Mouse (Mus musculus): ENCODE data around the gene Radil.

The Radil gene

DNA sequence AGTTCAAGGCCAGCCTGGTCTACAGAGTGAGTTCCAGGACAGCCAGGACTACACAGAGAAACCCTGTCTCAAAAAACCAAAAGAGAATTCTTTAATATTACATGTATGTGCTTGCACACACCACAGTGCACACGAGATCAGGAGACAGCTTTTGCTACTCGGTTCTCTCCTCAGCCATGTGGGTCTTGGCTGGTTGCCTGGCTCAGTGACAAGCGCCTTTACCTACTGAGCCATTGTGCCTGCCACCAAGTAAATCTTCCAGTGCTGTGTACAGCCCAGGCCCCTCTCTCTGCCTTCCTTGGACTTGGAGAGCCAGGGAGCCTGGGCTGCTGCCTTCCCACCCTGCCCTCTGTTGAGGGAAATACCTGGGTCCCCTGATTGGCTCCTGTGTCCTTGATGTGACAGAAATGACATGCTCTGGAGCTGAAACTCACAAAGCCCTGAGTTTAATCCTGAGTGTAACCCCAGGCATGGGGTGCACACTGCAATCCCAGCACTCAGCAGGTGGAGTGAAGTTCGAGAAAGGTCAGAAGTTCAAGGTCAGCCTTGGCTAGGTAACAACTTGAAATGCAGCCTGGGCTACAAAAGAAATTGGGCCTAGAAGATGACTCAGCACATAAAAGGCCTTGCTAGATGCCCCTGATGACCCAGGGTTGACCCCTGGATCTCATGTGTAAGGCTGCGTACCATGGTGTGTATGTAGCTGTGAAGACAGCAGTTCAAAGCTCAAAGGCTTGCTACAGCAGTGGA lies 72.9 kb downstream of the Radil start:
- no peak for DNase-seq

DNA sequence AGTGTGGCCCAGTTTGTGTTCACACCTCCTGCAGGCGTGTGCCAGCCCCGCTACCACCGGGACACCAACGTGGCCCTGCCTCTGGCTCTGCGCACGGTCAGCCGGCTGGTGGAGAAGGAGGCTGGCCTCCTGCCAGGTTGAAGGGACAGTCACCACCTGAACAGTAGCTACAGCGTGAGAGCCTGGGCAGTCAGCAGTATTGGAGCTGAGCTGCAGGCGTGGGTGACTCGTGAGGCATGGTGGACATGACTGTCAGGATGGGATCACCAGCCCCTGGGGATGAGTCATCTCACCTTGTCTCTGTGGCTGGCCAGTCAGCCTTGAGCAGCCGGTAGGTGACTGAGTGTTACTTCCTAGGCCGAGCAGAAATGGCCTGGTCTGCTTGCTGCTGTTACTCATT lies 73.6 kb downstream of the Radil start:
- peak; percentile 59 for DNase-seq

DNA sequence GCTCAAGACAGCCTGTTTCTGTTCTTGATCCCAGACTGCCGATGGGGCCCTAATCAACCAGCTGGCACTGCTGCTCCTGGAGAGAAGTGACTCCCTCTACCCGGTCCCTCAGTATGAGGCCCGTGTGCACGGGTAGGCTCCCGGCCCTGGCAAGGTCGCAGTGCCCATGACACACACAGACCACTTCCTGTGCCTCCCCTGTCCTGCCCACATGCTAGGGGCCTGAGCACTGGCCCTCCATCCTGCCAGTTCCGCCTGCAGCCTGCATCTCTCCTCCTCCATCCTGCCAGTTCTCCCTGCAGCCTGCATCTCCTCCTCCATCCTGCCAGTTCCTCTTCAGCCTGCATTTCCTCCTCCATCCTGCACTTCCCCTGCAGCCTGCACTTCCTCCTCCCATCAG lies 75.2 kb downstream of the Radil start:
- DNase-seq = no peak

DNA sequence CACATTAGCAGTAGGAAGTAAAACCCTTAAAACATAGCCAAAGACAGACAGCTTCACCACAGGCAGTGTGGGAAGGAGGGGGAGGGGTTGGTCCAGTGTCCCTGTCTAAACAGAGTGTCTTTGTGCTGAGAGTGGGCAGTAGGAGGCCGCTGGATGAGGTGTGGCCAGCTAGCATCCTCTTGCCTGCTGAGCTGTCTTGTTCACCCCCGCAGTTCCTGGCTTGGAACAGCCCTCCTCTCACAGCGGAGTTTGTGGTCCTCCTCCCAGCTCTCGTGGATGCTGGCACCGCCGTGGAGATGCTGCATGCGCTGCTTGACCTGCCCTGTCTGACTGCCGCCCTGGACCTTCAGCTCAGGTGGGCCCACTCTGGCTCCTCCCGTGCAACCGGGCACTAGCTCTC lies 77.2 kb downstream of the Radil start:
- DNase-seq = no peak

DNA sequence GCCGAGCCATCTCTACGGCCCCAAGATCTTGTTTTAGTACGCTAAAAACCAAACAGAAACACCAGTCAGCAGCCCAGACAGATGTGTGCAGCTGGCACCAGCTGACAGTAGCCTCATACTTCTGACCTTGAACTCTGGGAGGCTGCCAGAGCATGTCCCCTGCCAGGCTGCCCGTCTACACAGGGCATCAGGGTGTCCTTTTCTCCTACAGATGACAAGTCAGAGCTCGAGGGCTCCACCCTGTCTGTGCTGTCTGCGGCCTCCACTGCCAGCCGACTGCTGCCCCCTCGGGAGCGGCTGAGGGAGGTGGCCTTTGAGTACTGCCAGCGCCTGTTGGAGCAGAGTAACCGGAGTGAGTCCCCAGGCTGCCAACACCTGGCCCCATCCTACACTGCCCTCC lies 81.1 kb downstream of the Radil start:
- no peak for DNase-seq

DNA sequence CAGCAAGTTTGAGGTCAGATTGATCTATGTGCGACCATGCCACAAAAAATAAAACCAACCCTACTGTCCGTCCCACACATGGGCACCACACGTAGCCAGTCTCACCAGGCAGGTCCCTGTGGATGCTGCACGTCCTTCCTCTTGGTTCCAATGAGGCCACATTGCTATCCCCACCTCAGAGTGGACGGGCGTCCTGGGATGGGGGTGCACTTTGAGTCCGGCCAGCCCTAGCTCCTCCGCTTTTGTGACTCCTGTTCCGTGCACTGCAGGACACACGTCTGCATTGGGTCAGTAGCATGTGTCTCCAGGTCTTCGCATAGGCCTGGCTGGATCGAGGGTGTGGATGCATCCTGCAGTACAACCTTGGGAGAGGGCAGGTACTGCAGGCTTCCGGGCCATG lies 82.5 kb downstream of the Radil start:
- no peak for DNase-seq

DNA sequence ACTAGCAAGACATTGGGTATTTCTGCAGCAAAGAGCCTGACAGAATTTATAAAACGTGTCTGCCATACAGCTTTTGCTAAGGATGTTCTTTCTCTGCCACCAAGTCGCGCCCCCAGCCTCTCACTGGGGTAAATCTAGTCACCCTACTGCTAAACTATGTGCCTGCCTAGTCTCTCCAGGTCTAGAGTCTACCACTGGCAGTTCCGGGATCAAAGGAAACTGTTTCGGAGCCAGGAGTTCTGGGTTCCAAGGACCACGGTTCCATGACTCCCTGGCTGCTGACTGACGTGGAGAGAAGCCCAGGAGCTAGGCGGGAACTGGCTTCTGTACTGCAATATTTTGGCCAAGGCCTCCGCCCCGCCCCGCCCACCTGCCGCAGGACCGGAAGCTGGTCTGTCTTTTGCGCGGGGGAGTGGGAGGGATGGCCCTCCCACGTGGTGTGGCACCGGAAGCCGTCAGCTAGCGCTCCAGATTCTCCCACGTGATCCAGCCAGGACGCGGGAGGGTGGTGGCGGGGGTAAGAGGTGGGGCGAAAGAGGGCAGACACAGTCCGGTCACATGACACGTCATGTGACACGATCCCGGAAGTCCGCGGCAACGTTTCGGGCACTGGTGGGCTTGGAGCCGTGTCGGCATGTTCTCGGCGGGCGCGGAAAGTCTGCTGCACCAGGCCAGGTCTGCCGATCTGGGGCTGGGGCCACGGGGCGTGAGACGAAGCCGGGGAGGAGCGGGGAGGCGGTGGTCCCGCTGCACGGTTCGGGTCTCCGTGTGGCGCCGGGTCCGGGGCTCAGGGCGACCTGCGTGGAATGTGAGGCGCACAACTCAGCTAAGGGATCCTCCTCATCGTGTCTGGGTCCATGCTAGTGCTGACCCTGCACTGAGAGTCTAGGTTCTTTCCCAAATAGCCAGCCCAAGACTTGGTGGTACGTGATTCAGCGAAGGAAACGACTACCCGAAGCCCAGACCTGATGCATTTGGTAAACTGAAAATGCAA lies 87.1 kb downstream of the Radil start, which contains the start of gene Ap5z1:
Ap5z1 (plus strand) TSS at position 484 of the 994 bp plus-strand sequence.
- DNase-seq = peak; percentile 93

DNA sequence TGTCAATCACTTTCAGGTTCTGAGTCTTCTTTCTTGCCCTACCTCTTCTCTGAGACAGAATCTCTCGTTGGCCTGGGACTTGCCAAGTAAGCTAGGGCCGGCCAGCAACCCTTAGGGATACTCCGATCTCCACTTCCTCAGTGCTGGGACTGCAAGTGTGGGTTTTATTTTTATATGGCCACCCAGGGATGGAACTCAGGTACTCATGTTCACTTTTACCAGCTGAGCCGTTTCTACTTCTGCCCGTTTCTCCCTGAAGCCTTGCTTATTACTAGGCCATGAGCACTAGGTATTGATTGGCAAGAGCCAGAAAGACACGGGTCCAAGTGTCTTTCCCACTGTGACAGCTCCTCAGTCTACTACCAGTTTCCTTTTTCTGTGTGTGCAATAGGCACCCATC lies 87.9 kb downstream of the Radil start:
- DNase-seq = no peak

DNA sequence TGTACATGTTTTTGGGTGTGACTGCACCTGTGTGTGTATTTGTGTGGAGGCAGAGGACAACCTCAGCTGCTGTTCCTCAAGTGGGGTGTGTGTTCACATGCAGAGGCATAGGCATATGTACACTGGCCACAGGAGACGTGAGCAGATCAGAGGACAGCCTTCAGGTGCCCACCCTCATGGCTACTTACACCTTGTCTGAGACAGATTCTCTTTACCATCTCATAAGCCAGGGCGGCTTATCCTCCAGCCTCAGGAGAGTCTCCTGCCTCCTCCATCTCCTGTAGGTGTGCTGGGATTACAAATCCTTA lies 88.3 kb downstream of the Radil start:
- DNase-seq = no peak

DNA sequence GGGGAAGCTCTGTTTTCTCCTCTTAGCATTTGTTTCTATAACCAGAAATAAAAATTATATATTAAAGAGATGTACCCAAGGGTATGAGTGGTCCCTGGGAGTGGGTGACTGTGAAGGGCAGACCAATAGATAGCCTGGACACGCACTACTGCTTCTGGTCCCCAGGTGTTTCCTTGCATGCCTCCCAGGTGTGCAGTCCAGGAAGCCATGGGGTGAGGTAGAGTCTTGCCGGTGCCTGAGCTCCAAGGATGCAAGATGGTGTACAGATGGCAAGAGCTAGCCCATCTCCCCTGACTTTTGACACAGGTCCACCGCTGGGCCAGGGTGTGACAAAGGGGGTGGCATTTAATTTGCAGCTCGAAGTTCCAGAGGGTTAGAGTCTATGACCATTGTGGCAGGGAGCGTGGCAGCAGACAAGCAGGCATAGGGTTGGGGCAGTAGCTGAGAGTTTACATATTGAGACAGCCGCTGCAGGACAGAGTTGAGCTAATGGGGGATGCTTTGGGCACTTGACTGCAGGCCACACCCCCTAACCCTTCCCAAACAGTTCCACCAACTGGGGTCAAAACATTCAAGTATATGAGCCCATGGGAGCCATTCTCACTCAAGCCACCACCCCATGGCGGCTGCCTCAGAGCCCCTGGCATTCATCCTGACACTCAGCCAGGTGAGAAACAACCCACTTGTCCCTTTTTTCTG lies 88.8 kb downstream of the Radil start:
- DNase-seq = no peak

DNA sequence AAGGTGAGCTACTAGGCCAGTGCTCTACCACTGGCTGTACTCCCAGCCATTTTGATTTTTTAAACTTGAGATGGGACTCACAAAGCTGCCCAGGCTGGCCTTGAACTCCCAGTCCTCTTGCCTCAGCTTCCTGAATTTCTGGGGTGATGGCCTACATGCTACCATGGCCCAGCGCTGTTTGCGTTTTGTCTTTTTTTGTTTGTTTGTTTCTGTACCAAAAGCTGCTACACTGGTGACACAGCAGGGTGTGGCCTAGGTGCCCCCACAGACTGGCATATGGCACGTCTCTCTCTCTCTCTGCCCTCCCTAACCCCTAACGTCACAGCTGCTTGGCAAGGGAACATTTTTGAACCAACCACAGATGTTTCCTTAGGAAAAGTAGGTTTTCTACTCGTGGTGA lies 91.1 kb downstream of the Radil start:
- no peak for DNase-seq

DNA sequence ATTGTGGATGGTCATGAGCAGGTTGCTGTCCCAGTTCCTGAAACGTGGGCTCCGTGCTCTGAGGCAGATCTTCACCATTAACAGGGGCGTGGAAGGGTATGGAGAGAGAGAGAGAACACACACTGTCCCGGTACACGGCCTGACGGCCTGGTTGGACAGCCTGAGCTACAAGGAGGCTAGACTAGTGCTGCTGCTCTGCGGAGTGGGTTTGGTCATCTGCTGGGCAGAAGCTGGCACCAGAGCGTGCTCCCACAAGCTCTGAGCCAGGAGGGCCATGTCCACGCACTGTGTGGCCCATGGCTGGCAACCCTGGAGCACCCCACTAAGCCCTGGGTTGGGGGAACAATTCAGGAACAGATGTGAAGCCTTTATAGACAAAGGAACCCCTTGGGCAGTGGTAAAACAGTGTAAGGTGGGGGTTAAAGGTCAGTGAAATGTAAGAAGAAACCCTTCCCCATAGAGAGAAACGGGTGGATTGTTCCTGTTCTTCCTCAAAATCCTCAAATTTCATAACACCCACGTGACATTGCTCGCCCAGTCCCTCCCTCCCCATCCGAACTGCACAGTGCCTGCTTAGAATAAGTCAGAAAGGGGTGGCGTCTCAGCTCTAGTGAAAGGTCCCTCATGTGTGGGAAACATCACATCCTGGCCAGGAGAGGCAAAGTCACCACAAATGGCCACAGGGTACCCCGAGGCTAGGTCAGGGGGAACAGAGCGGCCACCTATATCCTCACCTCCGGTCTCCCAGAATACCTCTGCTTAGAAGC lies 91.9 kb downstream of the Radil start:
- no peak for DNase-seq

DNA sequence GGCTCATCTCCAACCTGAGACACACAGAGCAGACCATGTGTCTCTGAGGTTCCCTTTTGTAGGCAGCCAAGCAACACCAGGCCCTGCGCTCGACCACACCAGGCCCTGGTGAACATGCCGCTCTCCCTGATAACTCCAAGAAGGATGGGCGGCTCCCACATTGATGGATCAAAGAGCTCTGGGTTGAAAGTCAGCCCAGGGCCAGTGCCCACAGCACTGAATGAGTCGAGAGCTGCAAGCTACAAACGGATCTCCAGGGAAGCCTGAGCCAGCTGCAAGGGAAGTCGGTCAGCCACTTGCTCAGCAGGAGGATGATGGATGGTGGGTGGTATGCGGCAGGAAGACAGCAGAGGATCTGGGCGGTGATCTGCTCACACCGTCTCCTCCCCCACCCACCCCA lies 93.6 kb downstream of the Radil start:
- DNase-seq = no peak

DNA sequence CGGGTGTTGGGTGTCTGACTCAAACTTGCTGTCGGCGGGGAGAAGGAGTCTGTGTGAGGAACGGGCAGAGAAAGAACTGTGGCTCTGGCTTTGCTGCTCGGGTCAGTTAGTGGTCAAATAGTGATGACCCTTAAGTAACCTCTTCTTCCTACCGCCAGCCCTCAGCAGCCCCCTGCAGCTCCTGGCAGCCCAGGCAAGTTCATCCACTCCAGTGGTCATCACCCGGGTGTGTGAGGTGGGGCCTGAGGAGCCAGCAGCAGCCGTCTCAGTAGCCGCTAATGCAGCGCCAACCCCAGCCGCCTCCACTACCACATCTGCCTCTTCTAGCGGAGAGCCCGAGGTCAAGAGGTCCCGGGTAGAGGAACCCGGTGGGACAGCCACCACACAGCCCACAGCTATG lies 94.6 kb downstream of the Radil start:
- no peak for DNase-seq

DNA sequence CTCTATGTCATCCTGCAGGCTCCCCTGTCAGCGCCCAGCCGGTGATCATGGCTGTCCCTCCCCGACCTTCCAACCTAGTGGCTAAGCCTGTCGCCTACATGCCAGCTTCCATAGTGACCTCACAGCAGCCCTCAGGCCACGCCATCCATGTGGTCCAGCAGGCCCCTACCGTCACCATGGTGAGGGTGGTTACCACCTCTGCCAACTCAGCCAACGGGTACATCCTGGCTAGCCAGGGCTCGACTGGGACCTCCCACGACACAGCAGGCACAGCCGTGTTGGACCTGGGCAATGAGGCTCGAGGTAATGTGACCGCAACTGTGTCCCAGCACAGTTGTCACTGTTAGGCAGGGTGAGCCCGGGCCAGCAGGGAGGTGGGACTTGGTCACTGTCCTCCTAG lies 97.2 kb downstream of the Radil start:
- no peak for DNase-seq

DNA sequence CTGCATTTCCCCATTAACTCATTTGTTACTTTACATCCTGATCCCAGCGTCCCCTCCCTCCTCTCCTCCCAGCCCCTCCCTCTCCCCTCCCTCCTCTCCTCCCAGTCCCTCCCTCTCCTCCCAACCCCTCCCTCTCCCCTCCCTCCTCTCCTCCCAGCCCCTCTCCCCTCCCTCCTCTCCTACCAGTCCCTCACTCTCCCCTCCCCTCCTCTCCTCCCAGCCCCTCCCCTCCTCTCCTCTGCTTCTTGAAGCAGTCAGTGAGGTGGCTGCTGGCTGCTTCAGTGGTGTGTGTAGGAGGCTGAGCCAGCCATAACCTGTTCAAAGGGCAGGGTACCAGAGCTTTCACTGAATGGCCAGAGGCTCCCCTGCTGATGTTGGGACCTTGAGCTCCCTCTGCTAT lies 99.1 kb downstream of the Radil start:
- no peak for DNase-seq

DNA sequence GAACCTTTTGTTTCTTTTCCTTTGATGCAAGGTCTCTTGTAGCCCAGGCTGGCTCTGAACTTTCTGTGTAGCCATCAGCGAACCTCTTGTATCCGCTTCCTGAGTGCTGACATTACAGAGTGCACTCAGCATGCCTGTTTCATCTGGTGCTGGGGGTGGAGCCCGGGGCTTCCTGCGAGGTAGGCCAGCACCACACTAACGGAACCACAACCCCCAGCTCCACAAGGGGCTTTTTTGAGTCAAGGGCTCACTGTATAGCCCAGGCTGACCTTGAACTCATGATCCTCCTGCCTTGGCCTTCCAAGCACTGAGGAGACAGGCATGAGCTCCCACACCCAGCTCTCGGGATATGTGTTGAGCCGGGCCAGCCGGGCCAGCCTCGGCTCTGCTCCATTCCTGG lies 100.1 kb downstream of the Radil start:
- no peak for DNase-seq

DNA sequence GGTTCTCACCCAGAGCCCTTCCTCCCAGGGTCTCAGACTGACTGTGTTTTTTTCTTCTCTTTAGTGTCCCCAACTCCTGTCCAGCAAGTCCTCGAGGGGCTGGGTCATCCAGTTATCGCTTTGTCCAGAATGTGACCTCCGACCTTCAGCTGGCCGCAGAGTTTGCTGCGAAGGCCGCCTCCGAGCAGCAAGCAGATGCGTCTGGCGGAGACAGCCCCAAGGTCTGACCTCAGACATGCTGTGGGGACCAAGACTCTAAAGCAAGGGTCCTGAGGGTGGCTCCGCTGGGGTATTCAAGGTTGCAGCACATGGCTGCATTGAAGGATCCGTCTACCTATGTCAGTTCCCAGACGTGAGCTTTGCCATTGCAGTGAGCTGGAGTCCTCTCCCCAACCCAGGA lies 102.3 kb downstream of the Radil start:
- DNase-seq = no peak

DNA sequence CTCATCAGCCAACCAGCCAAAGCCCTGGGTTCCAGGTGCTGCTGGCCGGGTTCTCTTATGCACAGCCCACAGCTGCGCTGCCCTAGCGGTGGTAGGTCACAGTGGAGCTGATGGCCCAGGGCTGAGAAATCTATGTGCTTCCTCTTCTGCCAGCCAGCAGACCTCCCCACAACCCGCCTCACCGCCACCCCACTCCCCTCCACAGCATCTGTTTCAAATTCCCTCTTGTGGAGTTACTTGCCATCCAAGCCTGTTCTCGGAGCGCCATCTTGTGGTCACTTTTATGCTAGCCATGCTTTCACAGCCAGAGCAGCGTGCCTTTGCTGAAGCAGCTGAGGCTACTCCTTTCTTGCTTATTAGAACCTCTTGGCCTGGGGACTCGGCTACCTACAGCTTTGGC lies 102.8 kb downstream of the Radil start:
- peak; percentile 80 for DNase-seq

DNA sequence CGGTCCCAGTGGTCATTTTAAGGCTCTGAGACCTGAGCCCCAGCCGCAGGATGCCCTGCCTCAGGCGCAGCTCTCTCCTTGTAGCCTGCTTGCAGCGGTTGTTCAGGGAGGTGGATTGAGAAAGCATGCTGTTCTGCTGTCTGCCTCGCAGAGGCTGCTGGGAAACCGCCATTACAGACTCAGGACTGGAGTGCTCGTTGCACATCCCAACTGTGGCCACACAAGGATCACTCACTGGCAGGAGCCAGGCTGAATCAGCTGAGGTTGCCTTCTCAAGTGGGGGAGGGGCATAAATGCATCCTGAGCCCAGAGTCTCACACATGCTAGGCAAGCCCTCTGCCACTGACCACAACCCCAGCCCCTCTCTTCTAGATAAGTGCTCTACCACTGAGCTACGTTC lies 105.2 kb downstream of the Radil start:
- no peak for DNase-seq

DNA sequence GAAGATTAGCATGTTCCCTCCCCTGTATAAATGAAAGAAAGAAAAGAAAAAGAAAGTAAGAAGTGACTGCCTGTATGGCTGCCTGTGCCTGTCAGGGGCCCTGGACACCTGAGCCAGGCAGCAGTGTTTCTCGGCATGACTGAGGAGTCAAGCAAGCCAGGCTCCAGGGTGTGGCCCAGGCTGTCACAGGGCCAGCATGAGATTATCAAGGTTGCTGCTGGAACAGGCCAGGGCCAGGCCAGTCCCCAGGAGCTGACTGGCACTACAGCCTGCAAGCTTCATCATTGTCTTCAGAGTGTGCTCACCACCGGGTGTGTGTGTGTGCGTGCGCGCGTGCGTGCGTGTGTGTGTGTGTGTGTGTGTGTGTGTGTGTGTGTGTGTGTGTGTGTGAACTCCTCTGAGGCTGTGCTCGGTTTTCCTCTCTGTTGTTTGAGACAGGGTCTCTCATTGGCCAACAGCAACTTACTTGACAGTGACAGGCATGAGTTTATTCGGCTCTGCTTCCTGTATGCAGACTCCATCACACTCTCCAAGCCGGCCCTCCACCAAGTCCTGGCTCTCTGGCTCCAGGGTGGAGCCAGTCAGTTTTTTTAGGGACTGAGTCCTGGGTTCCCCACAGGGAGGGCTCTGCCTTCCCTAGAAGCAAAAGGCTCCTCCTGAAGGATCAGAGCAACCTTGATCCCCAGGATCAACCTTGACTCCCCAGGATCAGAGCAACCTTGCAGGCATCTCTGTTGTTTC lies 105.9 kb downstream of the Radil start:
- no peak for DNase-seq

DNA sequence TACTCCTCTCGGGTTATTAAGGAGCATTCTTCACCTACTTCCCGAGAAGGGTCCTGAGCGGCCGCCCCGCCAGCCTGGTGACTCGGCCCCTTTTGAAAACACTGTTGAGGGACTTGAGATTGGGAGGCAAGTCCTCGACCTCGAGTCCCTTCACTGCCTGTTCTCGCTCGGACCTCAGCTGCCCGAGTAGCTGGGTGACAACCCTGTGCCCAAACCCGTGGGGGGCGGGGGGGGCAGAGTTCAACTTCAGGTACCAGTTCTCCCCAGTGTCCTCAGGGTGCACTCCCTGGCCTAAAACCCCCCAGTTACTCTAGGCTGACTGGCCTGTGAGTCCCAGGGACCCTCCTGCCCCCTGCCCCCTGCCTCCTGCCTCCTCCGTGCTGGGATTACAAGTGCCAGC lies 106.9 kb downstream of the Radil start:
- DNase-seq = no peak
